Mouse (Mus musculus) hindbrain, embryonic 14.5 days (tissue): Measurements from ENCODE around the gene Baat. TPM values are rescaled to one million over a fixed set of nuclear protein-coding genes. Genes with fewer than 3 reads are reported as not detected.

Source experiments
- ATAC-seq: fragments of 200-750 bp; cut with Nextera tagmentation; 2 replicates; pipeline ENCODE4 v1.8.0; 2017; ENCODE audit warnings: moderate number of reproducible peaks, mild to moderate bottlenecking, moderate TSS enrichment, moderate library complexity; ENCODE audit not compliant: low FRiP score
- DNase-seq: peaks from one replicate; pipeline ENCODE4 v3.0.0-alpha.2; 2015; ENCODE audit warnings: low spot score
- H3K27ac ChIP-seq: fragments of 300-500 bp; sonication (generic); 2 replicates; pipeline ENCODE4 v1.5.1; 2014; ENCODE audit warnings: mild to moderate bottlenecking, moderate library complexity
- H3K27me3 ChIP-seq: fragments of 300-500 bp; sonication (generic); 2 replicates; pipeline ENCODE4 v1.6.1; 2014; ENCODE audit warnings: mild to moderate bottlenecking, low read length, mixed read lengths; ENCODE audit not compliant: control insufficient read depth, insufficient read depth
- H3K36me3 ChIP-seq: fragments of 300-500 bp; sonication (generic); replicated peaks from 2 replicates; pipeline ENCODE4 v1.6.1; 2014; ENCODE audit not compliant: control insufficient read depth, insufficient read depth
- H3K4me1 ChIP-seq: fragments of 300-500 bp; sonication (generic); replicated peaks from 2 replicates; pipeline ENCODE4 v1.6.1; 2014; ENCODE audit warnings: antibody characterized with exemption, low read length, mixed read lengths; ENCODE audit not compliant: control insufficient read depth, insufficient read depth
- H3K4me2 ChIP-seq: fragments of 300-500 bp; sonication (generic); replicated peaks from 2 replicates; pipeline ENCODE4 v1.6.1; 2014; ENCODE audit warnings: mild to moderate bottlenecking, moderate library complexity
- H3K4me3 ChIP-seq: fragments of 300-500 bp; sonication (generic); replicated peaks from 2 replicates; pipeline ENCODE4 v1.5.1; 2014; ENCODE audit warnings: mild to moderate bottlenecking, low read length
- H3K9ac ChIP-seq: fragments of 300-500 bp; sonication (generic); 2 replicates; pipeline ENCODE4 v1.6.1; 2014
- H3K9me3 ChIP-seq: fragments of 300-500 bp; sonication (generic); 2 replicates; pipeline ENCODE4 v1.6.1; 2016; ENCODE audit warnings: low read length; ENCODE audit not compliant: control insufficient read depth
- WGBS: fragments of 180-500 bp; shearing (Covaris S2); extraction: QIAGEN DNeasy Blood & Tissue Kit; methylation state at CpG from one replicate; pipeline ENCODE4 v1.1.7; 2014; 5-methylcytosine and 5-hydroxymethylcytosine counted together
- polyA plus RNA-seq: library from polyadenylated mRNA; unstranded; fragments of >200 nt; fragmentation: Nextera tagmentation; extraction: Ambion mirVana; gene quantifications from 2 replicates; pipeline ENCODE4 v1.2.1, GENCODE M21; 2014

The Baat gene
- 0.27 TPM in 1 of 2 replicates, not detected in the other for polyA plus RNA-seq

DNA sequence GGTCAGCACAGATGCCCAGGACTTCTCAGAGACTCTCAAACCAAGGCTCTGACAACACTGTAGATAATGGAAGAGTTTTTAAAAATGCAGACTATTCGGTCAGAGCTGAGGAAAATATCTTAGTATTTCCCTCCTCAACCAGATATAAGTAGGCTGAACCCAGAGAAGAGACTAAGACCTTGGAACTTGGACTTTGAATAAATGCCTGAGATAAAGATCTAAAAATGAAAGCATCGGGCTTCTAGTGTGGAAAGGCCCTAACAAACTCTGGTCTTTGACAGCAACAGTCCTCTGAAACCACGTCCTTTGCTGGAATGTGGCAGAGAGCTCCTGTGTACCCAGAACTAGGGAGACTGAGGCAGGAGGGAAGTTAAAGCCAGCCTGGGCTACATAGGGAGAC lies at the start of gene Baat:
TSS of gene Baat (minus strand) at position 172 of the 400 bp plus-strand sequence.
- H3K4me3 ChIP-seq: no peak within 1 kb of the TSS
- WGBS: 84% methylated on average over 3 of the region's 3 CpGs
- H3K27me3 ChIP-seq: no peaks in the 10 kb centered on the region
- DNase-seq (no peak), ATAC-seq (no peak)
- H3K9me3 ChIP-seq: no peaks in the 10 kb centered on the region
- no peak within 1 kb of the TSS for H3K27ac ChIP-seq
- H3K4me2 ChIP-seq: no peak within 1 kb of the TSS
- 0 out of 2 replicates have a peak, but pooled peaks cover under 1% of the 10 kb centered on the region for H3K36me3 ChIP-seq
- no peaks in the 10 kb centered on the region for H3K4me1 ChIP-seq
- H3K9ac ChIP-seq: no peak within 1 kb of the TSS

DNA sequence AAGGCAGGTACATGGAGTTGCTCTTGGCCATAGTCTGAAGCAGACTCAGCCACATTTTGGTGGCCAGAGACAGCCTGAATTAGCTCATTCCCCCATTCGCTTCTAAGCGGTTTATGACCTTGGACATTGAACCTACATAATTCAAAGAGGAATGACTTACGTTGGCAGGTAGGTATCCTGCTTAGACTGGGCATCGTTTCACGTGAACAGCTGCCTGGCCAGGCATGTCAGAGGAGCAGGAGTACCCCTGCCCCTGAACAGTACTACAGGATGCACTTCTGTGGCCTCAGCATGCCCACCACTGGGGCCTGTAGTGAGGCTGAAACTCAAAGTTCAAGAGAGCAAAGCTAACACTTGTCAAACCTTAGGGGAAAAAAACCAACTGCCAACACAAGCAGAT lies 47.0 kb upstream of the Baat start:
- Histone ChIP-seq H3K4me1 (no peaks in the 10 kb centered on the region), H3K9ac (no peak overlapping the region), H3K36me3 (no peaks in the 10 kb centered on the region), H3K27ac (no peak overlapping the region), H3K4me3 (no peak overlapping the region), H3K27me3 (no peaks in the 10 kb centered on the region), H3K4me2 (no peak overlapping the region), H3K9me3 (no peaks in the 10 kb centered on the region)
- ATAC-seq (no peak), DNase-seq (no peak)
- WGBS: 88% methylated on average over 5 of the region's 5 CpGs

DNA sequence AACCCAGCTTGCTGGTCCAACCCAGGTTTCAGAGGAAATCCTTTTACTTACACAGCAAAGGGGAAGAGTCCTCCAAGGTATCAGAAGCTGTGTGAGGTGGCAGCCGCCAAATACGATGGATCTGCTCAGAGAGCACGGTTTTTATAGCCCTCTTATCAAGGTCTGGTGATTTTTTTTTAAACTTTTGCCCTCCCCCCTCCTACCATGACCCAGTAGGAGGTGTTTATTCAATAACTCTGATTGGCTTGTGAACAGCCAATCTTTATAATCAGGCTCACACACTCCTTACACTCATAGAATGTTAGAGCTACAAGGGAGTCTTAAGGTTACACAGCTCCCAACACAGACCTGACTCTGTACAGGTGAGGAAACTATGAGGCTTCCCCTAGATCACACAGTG lies 43.0 kb upstream of the Baat start, which contains the start of gene Aldob:
TSS of gene Aldob (minus strand) at position 164 of the 400 bp plus-strand sequence.
- no peaks in the 10 kb centered on the region for H3K36me3 ChIP-seq
- no peak for ATAC-seq
- H3K27ac ChIP-seq: no peak within 1 kb of the TSS
- no peak within 1 kb of the TSS for H3K9ac ChIP-seq
- WGBS: 72% methylated on average over 3 of the region's 3 CpGs
- no peaks in the 10 kb centered on the region for H3K9me3 ChIP-seq
- no peaks in the 10 kb centered on the region for H3K4me1 ChIP-seq
- H3K27me3 ChIP-seq: no peaks in the 10 kb centered on the region
- no peak within 1 kb of the TSS for H3K4me3 ChIP-seq
- DNase-seq: no peak
- no peak within 1 kb of the TSS for H3K4me2 ChIP-seq

DNA sequence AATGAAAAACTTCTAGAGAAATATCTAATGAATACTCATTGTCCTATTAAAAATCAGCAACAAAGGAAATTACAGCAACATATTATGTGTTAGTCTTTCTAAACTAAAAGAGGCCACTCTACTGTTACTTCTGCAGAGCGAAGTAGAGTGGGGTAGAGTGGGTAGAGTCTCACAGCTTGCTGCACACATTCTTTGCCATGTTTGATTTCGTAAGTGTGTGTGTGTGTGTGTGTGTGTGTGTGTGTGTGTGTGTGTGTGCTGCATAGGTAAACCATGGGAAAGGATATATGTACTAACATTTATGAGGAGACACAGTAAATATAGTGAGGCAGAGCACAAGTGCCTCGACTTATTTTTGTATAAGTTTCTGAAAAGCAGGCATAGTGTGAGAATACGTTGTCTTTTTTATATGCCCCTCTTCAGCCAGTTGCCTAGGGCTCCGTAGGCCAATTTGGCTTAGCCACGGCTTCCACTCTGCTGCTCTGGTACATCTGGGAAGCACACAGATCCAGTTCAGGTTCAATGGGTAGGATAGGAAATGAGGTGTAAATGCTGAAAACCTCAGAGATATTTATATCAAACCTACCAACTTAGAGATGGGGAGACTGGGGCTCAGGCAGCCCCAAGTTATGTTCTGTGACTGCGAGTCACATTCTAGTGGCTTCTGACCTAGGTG lies 41.3 kb upstream of the Baat start:
- ATAC-seq: no peak
- Histone ChIP-seq H3K36me3 (no peaks in the 10 kb centered on the region), H3K27me3 (no peaks in the 10 kb centered on the region), H3K9ac (no peak overlapping the region), H3K4me3 (no peak overlapping the region), H3K4me1 (no peaks in the 10 kb centered on the region), H3K9me3 (no peaks in the 10 kb centered on the region), H3K4me2 (no peak overlapping the region), H3K27ac (no peak overlapping the region)
- DNase-seq: no peak
- 89% methylated on average over 7 of the region's 7 CpGs for WGBS

DNA sequence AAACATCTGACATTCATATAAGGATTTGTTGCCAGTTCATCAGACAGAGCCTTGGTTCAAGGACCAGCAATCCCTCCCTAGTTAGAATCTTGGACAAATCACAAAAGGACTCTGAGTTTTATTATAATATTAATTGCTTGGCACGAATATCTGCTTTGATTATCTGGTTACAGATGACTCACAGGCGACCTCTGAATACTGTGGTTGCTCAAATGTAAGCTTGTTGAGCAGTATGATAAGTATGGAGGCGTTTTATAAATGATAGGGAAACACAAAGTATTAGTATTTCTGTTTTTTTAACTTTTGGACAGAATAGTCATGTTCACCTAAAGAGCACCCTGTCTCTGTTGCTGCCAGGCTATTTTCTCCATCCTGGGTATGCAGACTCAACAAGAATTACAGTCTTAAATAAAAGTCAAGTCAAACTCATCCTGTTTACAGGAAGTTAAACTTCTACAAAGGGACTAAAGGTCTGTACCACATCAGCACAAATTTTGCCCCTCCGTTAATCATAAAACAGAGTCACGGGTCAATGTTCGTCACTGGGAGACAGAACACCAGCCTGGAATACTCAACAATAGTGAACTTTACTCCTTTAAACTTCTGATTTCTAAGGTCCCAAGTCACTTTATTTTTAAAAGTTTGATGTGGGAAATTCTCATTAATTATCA lies 40.7 kb upstream of the Baat start:
- Histone ChIP-seq H3K36me3 (no peaks in the 10 kb centered on the region), H3K4me2 (no peak overlapping the region), H3K9me3 (no peaks in the 10 kb centered on the region), H3K9ac (no peak overlapping the region), H3K27ac (no peak overlapping the region), H3K4me3 (no peak overlapping the region), H3K4me1 (no peaks in the 10 kb centered on the region), H3K27me3 (no peaks in the 10 kb centered on the region)
- no peak for ATAC-seq
- no peak for DNase-seq
- 77% methylated on average over 6 of the region's 6 CpGs for WGBS

DNA sequence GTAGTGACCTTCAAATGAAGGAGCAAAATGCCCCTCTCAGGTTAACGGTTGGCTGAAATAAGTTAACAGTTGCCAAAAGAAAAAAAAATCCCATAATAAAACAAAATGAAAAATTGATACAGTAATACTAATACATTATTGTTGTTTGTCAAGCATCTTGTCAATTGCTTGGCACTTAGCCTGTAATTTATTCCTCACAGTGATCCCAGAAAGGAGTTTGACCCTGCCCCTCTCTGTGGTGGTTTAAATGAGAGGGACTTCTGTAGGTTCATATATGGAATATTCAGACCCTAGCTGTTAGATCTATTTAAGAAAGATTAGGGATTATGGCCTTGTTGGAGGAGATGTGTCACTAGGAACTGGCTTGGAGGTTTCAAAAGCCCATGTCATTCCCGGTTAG lies 39.7 kb upstream of the Baat start:
- WGBS: 87% methylated on average over 2 of the region's 2 CpGs
- no peaks in the 10 kb centered on the region for H3K4me1 ChIP-seq
- DNase-seq: no peak
- H3K9ac ChIP-seq: no peak overlapping the region
- no peak overlapping the region for H3K4me2 ChIP-seq
- no peaks in the 10 kb centered on the region for H3K27me3 ChIP-seq
- H3K27ac ChIP-seq: no peak overlapping the region
- H3K4me3 ChIP-seq: no peak overlapping the region
- H3K9me3 ChIP-seq: no peaks in the 10 kb centered on the region
- ATAC-seq: no peak
- no peaks in the 10 kb centered on the region for H3K36me3 ChIP-seq

DNA sequence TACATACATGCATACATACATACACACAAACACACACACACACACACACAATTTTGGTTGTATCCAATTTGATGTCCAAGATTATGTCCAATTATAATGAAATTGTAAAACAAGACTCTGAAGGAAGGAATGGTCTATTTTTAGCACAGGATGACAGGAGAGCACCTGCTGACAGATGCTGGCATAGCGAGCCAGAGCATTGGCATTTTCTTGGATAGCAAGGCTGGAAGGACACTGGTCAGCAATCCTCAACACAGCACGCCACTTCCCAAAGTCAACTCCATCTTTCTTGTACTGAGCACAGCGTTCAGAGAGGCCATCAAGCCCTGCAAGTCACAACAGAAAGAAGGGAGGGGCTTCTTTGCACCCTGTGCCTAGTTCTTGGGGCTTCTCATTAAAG lies 34.6 kb upstream of the Baat start:
- no peak overlapping the region for H3K4me3 ChIP-seq
- WGBS: 78% methylated on average over 3 of the region's 3 CpGs

DNA sequence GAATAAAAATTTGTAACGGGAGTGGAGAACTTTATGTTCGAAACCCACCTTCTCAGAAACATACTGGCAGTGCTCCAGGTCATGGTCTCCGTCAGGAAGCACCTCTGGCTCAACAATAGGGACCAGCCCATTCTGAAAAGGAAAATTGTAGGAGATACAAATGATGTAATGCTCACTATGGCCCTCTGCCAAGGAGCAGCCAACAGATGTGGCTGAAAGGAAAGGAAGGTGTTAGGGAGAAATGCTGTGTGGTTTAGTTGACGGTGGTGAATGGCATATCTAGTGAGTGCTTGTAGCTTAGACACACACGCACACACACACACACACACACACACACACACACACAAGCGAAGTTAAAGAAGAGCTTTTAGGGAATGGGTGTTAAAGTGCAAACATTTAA lies 33.3 kb upstream of the Baat start:
- no peaks in the 10 kb centered on the region for H3K4me1 ChIP-seq
- no peaks in the 10 kb centered on the region for H3K36me3 ChIP-seq
- WGBS: 74% methylated on average over 6 of the region's 6 CpGs
- H3K4me2 ChIP-seq: no peak overlapping the region
- no peak overlapping the region for H3K9ac ChIP-seq
- no peak overlapping the region for H3K4me3 ChIP-seq
- DNase-seq (no peak), ATAC-seq (no peak)
- no peaks in the 10 kb centered on the region for H3K27me3 ChIP-seq
- H3K9me3 ChIP-seq: no peaks in the 10 kb centered on the region
- no peak overlapping the region for H3K27ac ChIP-seq

More for the DNA sequence above, 34.6 kb upstream of the Baat start:
- ATAC-seq (no peak), DNase-seq (no peak)
- Histone ChIP-seq H3K36me3 (no peaks in the 10 kb centered on the region), H3K4me1 (no peaks in the 10 kb centered on the region), H3K9me3 (no peaks in the 10 kb centered on the region), H3K4me2 (no peak overlapping the region), H3K27me3 (no peaks in the 10 kb centered on the region), H3K27ac (no peak overlapping the region), H3K9ac (no peak overlapping the region)

DNA sequence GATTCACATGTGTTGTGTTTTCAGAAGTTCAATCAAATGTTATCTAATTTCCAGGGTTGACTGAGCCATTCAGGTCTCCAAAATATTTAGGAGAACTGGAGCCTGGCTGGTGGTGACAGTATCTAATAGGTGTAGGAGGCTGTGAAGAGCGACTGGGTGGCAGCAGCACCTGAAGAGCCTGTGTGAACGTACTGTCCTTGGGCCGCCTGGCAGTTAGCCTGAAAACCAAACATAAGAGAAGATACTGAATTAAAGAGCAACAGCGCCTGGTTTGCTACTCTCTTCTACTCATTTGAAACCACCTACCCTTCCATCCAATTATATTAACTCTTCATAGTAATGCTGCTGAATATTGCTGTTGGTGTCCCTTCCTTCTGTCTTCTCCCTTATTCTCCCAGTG lies 30.3 kb upstream of the Baat start:
- Histone ChIP-seq H3K9me3 (no peaks in the 10 kb centered on the region), H3K9ac (no peak overlapping the region), H3K4me3 (no peak overlapping the region), H3K27me3 (no peaks in the 10 kb centered on the region), H3K4me1 (no peaks in the 10 kb centered on the region), H3K36me3 (peaks cover 16% of the 10 kb centered on the region), H3K4me2 (no peak overlapping the region), H3K27ac (no peak overlapping the region)
- ATAC-seq (no peak), DNase-seq (no peak)
- 92% methylated on average over 4 of the region's 4 CpGs for WGBS
